Mouse (Mus musculus): ENCODE results near the gene Cnnm1. TPM values are rescaled to one million over a fixed set of nuclear protein-coding genes. Genes with fewer than 3 reads are reported as not detected.

Gene Cnnm1
- total RNA-seq, 2 experiments from 2014 or later, result 0.33 to 2.5 TPM

DNA sequence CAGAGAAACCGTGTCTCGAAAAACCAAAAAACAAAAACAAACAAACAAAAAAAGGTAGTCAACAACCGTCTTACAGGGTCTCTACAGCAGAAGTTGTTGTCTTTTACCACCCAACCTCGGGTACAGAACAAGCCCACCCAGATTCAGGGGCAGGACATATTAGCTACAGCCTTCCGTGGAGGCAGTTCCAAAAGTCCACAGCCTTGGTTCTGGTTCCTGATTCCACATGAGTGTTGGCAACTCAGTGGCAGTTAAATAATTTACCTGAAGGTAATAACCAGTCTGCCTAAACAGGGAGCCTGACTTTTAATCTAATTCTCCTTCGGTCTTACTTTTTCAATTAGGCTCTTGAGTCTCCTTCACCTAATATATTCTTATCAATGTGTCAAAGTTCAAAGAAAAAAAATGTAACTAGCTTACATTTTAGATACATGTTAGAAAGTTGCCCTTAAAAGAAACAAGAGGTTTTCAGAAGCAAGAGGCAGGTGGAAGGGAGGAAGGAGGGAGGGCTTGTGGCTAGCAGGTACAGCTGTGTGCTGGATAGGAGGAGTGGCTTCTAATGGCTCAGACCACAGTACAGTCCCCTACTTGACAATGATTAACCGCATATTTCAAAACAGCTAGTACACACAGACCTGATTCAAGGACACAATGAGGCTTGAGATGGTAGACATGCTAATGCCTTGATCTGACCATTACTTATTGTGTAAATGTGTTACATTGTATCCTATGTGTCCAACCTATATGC is 23.5 kb downstream of the Cnnm1 start:
- ATAC-seq (replicated peaks; ENCODE audit: low FRiP score, low TSS enrichment, poor library complexity, severe bottlenecking), result no peak

DNA sequence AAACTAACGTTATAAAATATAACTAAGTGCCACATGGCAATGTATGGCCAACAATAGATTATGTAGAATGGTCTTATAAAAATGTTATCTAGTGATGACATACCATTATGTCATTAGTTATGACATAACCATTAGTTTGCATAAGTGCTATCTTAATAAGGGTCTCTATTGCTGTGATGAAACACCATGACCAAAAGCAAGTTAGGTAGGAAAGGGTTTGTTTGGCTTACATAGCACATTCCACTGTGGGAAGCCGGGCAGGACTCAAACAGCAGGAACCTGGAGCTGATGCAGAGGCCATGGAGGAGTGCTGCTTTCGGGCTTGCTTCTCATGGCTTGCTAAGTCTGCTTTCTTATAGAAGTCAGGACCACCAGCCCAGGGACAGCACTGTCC is 24.1 kb downstream of the Cnnm1 start:
- ATAC-seq (replicated peaks; ENCODE audit: low FRiP score, low TSS enrichment, poor library complexity, severe bottlenecking), result no peak

DNA sequence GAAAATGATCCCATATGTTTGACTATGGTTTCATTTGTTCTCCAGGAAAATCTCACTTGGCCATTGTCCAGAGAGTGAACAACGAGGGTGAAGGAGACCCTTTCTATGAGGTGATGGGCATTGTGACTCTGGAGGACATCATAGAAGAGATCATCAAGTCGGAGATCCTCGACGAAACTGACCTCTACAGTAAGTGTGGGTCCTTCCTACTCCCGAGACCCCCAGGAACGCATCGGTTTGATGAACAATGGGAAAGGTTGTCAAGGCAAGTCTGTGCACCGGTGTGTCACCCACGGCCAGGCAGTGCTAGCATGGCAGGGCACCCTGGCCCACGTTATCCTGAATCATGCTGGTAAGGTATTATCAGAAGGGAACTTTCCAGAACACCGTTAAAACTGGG is 24.8 kb downstream of the Cnnm1 start:
- no peak for ATAC-seq (replicated peaks; ENCODE audit: low FRiP score, low TSS enrichment, poor library complexity, severe bottlenecking)

DNA sequence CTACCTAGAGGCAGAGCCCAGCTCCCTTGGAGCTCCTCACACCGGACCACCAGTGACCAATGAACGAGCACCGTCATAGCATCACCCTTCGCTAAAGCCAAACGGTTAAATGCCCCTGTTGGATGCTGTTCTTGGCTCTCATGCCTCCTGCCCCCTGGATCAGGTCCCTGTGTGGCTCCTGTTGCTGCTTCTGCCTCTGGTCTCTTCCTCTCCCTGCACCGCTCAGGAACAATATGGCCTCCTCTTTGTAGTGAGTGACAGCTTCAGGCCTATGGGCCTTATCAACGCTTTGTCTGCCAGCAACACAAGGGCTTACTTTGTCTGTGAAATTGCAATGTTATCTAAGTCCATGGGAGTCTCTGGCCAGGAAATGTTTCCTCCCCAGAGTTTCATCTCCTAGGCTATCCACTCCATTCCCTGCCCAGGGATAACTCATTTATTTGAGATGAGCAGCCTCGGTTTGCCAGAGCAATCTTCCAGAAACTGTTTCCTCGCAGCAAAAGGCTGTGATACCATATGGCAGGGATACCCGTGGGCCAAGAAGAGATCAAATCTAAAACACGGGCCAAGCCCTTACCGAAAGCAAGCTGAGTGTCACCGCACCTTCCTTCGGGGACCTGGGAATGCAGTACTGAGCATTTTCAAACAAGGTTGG is 25.5 kb downstream of the Cnnm1 start:
- ATAC-seq (replicated peaks; ENCODE audit: low FRiP score, low TSS enrichment, poor library complexity, severe bottlenecking), result no peak

- no peak for ATAC-seq (replicated peaks; ENCODE audit: low FRiP score, low TSS enrichment, poor library complexity, severe bottlenecking)
These were observed 27.9 kb downstream of the Cnnm1 start for GRCm38 (mm10) chr19:43467927-43468685.

- ATAC-seq (replicated peaks; ENCODE audit: low FRiP score, low TSS enrichment, poor library complexity, severe bottlenecking), result no peak
These were observed 29.1 kb downstream of the Cnnm1 start for GRCm38 (mm10) chr19:43469333-43469732.

DNA sequence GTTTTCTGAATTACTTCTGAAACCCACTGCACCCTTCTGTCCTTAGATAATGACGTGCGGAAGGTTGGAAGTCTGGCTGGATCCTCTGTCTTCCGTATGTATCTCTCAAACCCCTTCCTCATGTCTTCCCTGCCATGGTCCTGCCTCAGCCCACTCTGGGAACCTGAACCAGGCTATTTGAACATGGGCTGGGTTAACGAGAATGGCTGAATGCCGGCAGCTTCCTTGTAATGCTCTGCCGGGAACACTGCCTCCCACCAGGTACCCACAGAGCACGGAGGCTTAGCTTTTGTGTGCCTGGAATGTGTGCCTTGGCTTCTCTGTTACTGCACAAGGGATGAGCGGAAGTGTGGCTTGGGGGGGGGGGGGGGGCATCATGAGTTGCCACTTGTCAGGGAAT is 32.1 kb downstream of the Cnnm1 start:
- no peak for ATAC-seq (replicated peaks; ENCODE audit: low FRiP score, low TSS enrichment, poor library complexity, severe bottlenecking)

GRCm38 (mm10) chr19:43472781-43473180 is 32.5 kb downstream of the Cnnm1 start:
- ATAC-seq (replicated peaks; ENCODE audit: low FRiP score, low TSS enrichment, poor library complexity, severe bottlenecking), result no peak

GRCm38 (mm10) chr19:43475642-43476041 is 35.4 kb downstream of the Cnnm1 start:
- ATAC-seq (replicated peaks; ENCODE audit: low FRiP score, low TSS enrichment, poor library complexity, severe bottlenecking), result peak; percentile 35

DNA sequence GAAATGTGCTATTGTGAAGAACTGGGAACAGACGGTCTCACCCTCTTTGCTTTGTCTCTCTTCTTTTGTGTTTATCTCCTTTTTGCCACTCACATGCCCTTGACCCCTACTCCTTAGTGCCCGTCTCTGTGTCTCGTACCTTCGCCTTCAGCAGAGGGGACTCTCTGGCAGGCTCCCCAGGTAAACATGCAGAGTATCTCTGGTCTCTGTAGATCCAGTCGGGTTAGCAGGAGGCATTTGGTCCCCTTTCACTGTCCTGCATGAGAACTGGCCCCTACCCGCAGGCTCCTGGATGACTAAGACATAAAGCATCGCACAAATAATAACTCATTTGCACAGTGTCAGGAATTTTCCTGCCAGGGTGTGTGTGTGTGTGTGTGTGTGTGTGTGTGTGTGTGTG is 35.8 kb downstream of the Cnnm1 start:
- ATAC-seq (replicated peaks; ENCODE audit: low FRiP score, low TSS enrichment, poor library complexity, severe bottlenecking), result no peak

- ATAC-seq (replicated peaks; ENCODE audit: low FRiP score, low TSS enrichment, poor library complexity, severe bottlenecking), result no peak
These were observed 37.2 kb downstream of the Cnnm1 start for GRCm38 (mm10) chr19:43477436-43477835.

- peak; percentile 74 for ATAC-seq (replicated peaks; ENCODE audit: low FRiP score, low TSS enrichment, poor library complexity, severe bottlenecking)
These were observed 38.7 kb downstream of the Cnnm1 start for GRCm38 (mm10) chr19:43478891-43479290.

DNA sequence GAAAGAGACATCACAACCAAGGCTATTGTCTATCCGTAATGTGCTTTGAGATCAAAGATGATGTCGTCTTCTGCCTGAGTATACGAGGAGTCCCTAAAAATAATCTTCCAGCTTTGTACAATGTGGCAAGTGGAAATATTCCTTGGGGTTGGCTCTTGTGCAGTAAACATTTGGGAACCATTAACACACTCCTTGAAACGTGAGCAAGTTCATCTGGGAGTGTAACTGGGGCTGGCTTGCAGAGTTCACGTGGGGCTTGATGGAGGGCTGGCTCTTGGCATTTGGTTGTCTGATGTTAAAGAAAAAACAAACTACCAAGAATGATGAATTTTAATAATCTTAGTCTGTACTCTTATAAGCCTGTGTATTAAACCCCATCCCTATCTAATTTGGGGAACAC is 39.2 kb downstream of the Cnnm1 start:
- no peak for ATAC-seq (replicated peaks; ENCODE audit: low FRiP score, low TSS enrichment, poor library complexity, severe bottlenecking)

DNA sequence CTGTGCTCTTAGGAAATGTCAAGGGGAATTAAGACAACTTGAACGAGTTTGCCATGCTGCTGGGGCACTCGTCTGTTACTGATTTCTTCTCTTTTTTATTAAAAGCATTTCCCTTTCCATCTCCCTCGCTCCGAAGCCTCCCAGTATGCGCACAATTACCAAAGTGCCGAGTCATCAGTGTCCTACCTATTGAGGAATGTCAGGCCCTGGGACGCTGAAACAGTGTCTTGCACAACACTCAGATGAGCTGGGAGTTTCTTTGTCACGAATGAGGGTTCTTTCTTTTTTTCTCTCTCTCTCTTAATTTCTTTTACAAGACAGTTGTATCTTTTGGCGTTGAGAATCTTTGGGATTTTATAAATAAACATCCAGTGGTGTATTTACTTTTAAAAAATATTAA is 40.3 kb downstream of the Cnnm1 start:
- no peak for ATAC-seq (replicated peaks; ENCODE audit: low FRiP score, low TSS enrichment, poor library complexity, severe bottlenecking)

DNA sequence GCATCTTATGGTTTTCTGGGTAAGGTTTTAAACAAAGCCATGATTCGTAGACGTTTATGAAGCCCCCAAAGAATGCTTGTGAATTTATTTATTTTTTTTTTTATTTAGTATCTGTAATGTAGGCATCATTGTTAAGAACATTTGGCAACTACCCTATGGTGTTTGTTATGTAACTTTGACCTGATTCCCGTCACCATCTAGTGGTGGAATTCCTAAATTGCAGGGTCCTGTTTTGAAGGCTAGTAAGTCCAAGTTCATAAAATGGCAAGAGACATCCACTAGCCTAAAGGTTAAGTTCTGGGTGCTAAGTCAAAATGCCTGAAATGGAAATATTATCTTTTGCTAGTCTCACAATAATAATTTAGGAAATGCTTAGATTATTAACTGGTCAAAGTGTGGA is 47.2 kb downstream of the Cnnm1 start:
- ATAC-seq (replicated peaks; ENCODE audit: low FRiP score, low TSS enrichment, poor library complexity, severe bottlenecking), result no peak

DNA sequence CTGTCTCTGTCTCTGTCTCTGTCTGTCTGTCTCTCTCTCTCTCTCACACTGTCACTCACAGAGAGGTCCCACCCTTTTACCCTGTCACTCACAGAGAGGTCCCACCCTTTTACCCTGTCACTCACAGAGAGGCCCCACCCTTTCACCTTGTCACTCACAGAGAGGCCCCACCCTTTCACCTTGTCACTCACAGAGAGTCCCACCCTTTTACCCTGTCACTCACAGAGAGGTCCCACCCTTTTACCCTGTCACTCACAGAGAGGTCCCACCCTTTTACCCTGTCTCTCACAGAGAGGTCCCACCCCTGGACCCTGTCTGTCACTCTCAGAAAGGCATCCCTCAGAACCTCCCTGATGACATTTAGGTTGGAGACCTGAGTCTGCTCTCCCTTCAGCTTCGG is 53.1 kb downstream of the Cnnm1 start:
- peak; percentile 60 for ATAC-seq (replicated peaks; ENCODE audit: low FRiP score, low TSS enrichment, poor library complexity, severe bottlenecking)

DNA sequence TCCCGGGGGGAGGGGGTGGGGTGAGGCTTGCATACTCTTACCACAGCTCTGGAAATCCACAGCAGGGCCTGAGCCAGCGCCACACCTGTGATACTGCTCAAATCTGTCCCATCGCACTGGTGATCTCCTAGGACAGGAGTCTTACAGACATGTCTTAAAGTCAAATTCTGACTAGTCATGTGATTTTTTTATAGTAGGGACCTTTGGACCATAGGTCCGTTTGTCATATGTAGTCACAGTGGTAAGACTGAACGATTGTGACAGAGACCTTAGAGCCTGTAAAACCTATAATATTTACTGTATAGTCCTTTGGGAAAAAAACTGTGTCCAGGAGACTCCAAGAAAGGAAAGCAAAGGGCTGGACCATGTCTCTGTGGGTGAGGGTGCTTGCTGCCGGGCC is 53.6 kb downstream of the Cnnm1 start:
- ATAC-seq (replicated peaks; ENCODE audit: low FRiP score, low TSS enrichment, poor library complexity, severe bottlenecking), result no peak

DNA sequence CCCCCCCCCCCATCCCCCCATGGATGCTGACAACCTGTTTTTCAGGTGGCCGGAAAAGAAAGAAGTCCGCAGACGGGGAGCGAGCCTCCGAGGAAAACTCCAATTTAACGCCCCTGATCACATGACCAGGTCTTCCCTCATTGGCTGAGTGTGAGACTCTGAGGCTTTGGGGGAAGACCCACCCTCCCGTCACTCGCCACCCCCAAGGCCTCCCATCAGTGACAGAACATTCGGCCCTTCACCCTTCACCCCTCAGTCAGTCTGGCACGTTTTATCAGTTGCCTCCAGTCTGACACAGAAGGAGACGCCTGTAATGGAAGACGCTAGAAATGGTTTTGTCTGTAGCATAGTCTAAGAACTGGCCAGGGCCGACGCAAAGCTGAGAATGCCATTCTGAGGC is 54.7 kb downstream of the Cnnm1 start:
- peak; percentile 74 for ATAC-seq (replicated peaks; ENCODE audit: low FRiP score, low TSS enrichment, poor library complexity, severe bottlenecking)

- ATAC-seq (replicated peaks; ENCODE audit: low FRiP score, low TSS enrichment, poor library complexity, severe bottlenecking), result peak; percentile 60; the same call in 1 of the 2 replicates
These were observed 55.6 kb downstream of the Cnnm1 start for GRCm38 (mm10) chr19:43495846-43496245.

DNA sequence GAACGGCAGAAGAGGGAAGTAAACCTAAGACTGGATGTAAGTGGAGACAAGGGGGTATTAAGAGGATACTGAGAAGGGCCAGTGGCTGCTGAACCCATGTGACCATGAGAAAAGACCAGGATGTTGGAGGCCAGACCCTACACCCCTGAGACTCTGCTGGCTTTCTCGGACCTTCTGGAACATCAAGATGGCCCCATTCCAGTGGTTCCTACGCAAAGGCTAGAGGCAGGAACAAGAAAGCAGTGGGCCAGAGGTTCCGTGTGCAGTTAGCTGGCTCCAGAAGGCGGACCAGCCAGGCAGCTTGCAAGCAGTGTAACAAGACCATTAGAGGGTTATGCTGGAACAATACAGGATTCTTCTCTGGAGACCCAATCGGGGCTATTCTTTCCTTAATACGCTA is 57.2 kb downstream of the Cnnm1 start:
- no peak for ATAC-seq (replicated peaks; ENCODE audit: low FRiP score, low TSS enrichment, poor library complexity, severe bottlenecking)

DNA sequence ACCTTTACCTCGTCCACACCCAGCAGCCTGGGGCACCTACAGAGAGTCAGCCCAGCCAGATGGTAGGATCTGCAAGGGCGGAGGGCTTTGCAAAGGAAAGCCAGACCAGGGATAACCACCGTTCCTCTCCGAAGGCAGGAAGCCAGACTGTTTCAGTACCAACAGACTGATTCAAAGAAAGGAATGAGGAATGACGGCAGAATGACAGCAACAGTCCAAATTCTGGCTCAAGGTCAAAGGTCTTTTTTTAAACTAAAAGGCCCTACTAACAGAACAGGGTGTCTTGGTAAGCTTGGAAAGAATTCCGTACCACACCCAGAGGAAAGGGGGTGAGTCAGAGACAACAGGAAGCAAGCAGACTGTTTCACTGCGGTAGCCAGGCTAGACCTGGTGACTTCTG is 58.6 kb downstream of the Cnnm1 start:
- ATAC-seq (replicated peaks; ENCODE audit: low FRiP score, low TSS enrichment, poor library complexity, severe bottlenecking), result no peak
